Mouse (Mus musculus): ENCODE results near the gene Cmip. TPM values are rescaled to one million over a fixed set of nuclear protein-coding genes. Genes with fewer than 3 reads are reported as not detected.

The Cmip gene
- total and polyA plus RNA-seq, 3 experiments = 17.0 to 71.8 TPM; not detected in 1

DNA sequence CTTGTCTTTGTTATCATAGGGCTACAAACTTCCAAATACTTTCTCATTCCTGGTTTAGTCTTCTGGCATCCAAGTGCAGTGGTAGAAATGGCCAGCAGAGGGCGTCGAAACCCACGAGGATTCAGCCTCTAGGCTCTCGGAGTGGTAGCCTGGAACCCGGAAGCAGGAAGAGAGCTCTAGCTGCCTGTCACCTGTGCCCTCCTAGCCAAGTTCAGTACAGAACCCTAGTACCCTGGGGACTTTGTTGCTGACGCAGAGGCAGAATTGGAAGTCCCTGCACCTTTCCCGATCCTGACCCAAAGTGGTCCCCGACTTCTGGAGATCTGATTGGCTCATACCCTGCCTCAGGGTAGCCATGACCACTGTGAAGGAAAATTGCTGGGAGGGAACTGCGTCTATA is 32.2 kb upstream of the Cmip start (continued):
- TF ChIP-seq HCFC1 (IDR thresholded peaks at IDR 0.05; ENCODE audit: low read depth, low read length) = peak; percentile 71
- TF ChIP-seq USF2 (IDR thresholded peaks at IDR 0.05; ENCODE audit: borderline replicate concordance in 1 of 2, insufficient read depth in 1 of 2, low read depth in 1 of 2, low read length in 2 of 2) = no peak
- TF ChIP-seq ELF1 (IDR thresholded peaks at IDR 0.05; ENCODE audit: low read depth, low read length) = peak; percentile 100
- TF ChIP-seq MAFK (IDR thresholded peaks at IDR 0.05; ENCODE audit: borderline replicate concordance, low read depth, low read length) = no peak
- TF ChIP-seq EP300 (IDR thresholded peaks at IDR 0.05; ENCODE audit: low read depth in 1 of 2, low read length in 2 of 2) = no peak

DNA sequence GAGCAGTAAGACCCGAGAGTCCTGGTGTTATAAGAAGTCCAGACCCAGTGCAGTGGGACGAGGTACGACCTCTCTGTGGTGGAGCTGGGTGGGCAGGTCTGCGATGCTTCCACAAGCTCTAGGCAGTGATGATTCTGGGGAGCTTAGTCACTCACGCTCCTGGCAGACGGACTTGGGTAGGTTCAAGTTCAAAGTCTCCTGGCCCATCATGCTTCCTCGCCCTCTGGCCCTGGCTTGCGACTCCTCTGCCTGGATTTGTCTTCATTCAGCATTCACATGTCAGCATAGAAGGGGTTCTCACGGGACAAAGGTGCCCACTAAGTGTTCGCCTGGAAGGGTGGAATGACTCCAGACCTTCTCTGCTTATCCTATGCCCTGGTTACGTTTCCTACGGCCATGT is 30.6 kb upstream of the Cmip start:
- Histone ChIP-seq H3K27me3 (ENCODE audit: control insufficient read depth in 1 of 2, insufficient read depth in 2 of 2, low read length in 2 of 2) (no peaks in the 10 kb centered on the region), H3K27ac (ENCODE audit: control insufficient read depth, low read depth, low read length) (no peak overlapping the region), H3K79me2 (ENCODE audit: control insufficient read depth, insufficient read depth, low read length, poor library complexity) (no peaks in the 10 kb centered on the region; the same call in 1 of the 2 replicates), H3K9ac (ENCODE audit: control insufficient read depth, low read depth, low read length, poor library complexity, severe bottlenecking) (no peak overlapping the region), H3K4me1 (ENCODE audit: control insufficient read depth in 1 of 2, insufficient read depth in 2 of 2, low read length in 2 of 2) (peaks cover 0 to 2% of the 10 kb centered on the region in 2 experiments; a peak in 1 of 4 replicates), H3K9me3 (replicated peaks; ENCODE audit: insufficient read depth, low read length) (no peaks in the 10 kb centered on the region), H3K4me3 (ENCODE audit: control insufficient read depth in 1 of 2, insufficient read depth in 1 of 2, low read depth in 2 of 2, low read length in 2 of 2) (no peak overlapping the region), H3K36me3 (ENCODE audit: control insufficient read depth in 1 of 2, insufficient read depth in 2 of 2, low read length in 2 of 2) (peaks cover 0 to 2% of the 10 kb centered on the region in 2 experiments; a peak in 1 of 4 replicates)
- DNase-seq (ENCODE audit: low read depth, low spot score) = no peak
- no peak for TF ChIP-seq E2F4 (IDR thresholded peaks at IDR 0.05; ENCODE audit: borderline replicate concordance, low read depth, low read length)
- no peak for TF ChIP-seq SIN3A (IDR thresholded peaks at IDR 0.05; ENCODE audit: low read length)
- no peak for TF ChIP-seq JUND (IDR thresholded peaks at IDR 0.05; ENCODE audit: low read depth, low read length)
- no peak for TF ChIP-seq KAT2A (conservative IDR thresholded peaks at IDR 0.05; ENCODE audit: low read depth, low read length)

- no peak overlapping the region for H3K27ac ChIP-seq (ENCODE audit: control insufficient read depth, low read depth, low read length)
- TF ChIP-seq RCOR1 (IDR thresholded peaks at IDR 0.05; ENCODE audit: low read depth, low read length) (no peak), MYB (IDR thresholded peaks at IDR 0.05; ENCODE audit: low read depth, low read length) (no peak), CTCF (IDR thresholded peaks at IDR 0.05 in 2 of 3, conservative IDR thresholded peaks at IDR 0.05 in 1 of 3; ENCODE audit: control insufficient read depth in 1 of 3, insufficient read depth in 1 of 3, low read depth in 2 of 3, low read length in 3 of 3, poor library complexity in 1 of 3, severe bottlenecking in 1 of 3) (no peak), NELFE (IDR thresholded peaks at IDR 0.05; ENCODE audit: low read depth, low read length) (no peak), MEF2A (IDR thresholded peaks at IDR 0.05; ENCODE audit: extremely low read depth, insufficient replicate concordance, low read depth, low read length, poor library complexity, severe bottlenecking) (no peak), HCFC1 (IDR thresholded peaks at IDR 0.05; ENCODE audit: low read depth, low read length) (no peak), ZNF384 (IDR thresholded peaks at IDR 0.05; ENCODE audit: low read depth, low read length) (no peak), ZKSCAN1 (IDR thresholded peaks at IDR 0.05; ENCODE audit: low read depth, low read length) (no peak), ZMIZ1 (IDR thresholded peaks at IDR 0.05; ENCODE audit: low read depth, low read length) (no peak), KAT2A (conservative IDR thresholded peaks at IDR 0.05; ENCODE audit: low read depth, low read length) (no peak), POLR2AphosphoS5 (IDR thresholded peaks at IDR 0.05; ENCODE audit: borderline replicate concordance, low read depth, low read length) (no peak), TAL1 (IDR thresholded peaks at IDR 0.05; ENCODE audit: low read length) (no peak), MAFK (IDR thresholded peaks at IDR 0.05; ENCODE audit: borderline replicate concordance, low read depth, low read length) (no peak), TCF12 (IDR thresholded peaks at IDR 0.05; ENCODE audit: low read depth, low read length) (no peak), BHLHE40 (IDR thresholded peaks at IDR 0.05; ENCODE audit: borderline replicate concordance, low read depth, low read length) (no peak), E2F4 (IDR thresholded peaks at IDR 0.05; ENCODE audit: borderline replicate concordance, low read depth, low read length) (no peak), MXI1 (IDR thresholded peaks at IDR 0.05; ENCODE audit: low read depth, low read length) (no peak), TBP (IDR thresholded peaks at IDR 0.05; ENCODE audit: low read depth, low read length) (no peak), CHD2 (IDR thresholded peaks at IDR 0.05; ENCODE audit: low read length) (no peak), UBTF (IDR thresholded peaks at IDR 0.05; ENCODE audit: borderline replicate concordance, insufficient read depth, low read depth, low read length) (no peak)
- H3K36me3 ChIP-seq (ENCODE audit: control insufficient read depth in 1 of 2, insufficient read depth in 2 of 2, low read length in 2 of 2) = peaks cover 0 to 2% of the 10 kb centered on the region in 2 experiments; a peak in 1 of 4 replicates
- no peaks in the 10 kb centered on the region; the same call in 1 of the 2 replicates for H3K79me2 ChIP-seq (ENCODE audit: control insufficient read depth, insufficient read depth, low read length, poor library complexity)
- no peaks in the 10 kb centered on the region for H3K9me3 ChIP-seq (replicated peaks; ENCODE audit: insufficient read depth, low read length)
- no peak overlapping the region for H3K9ac ChIP-seq (ENCODE audit: control insufficient read depth, low read depth, low read length, poor library complexity, severe bottlenecking)
- peaks cover 0 to 2% of the 10 kb centered on the region in 2 experiments; a peak in 1 of 4 replicates for H3K4me1 ChIP-seq (ENCODE audit: control insufficient read depth in 1 of 2, insufficient read depth in 2 of 2, low read length in 2 of 2)
- no peak overlapping the region for H3K4me3 ChIP-seq (ENCODE audit: control insufficient read depth in 1 of 2, insufficient read depth in 1 of 2, low read depth in 2 of 2, low read length in 2 of 2)
- no peak for DNase-seq (ENCODE audit: low read depth, low spot score)
- H3K27me3 ChIP-seq (ENCODE audit: control insufficient read depth in 1 of 2, insufficient read depth in 2 of 2, low read length in 2 of 2) = no peaks in the 10 kb centered on the region
Observed at GRCm38 (mm10) chr8:117227339-117227738, 29.5 kb upstream of the Cmip start.

All from MEL (cell line).